Mouse (Mus musculus) hindbrain, embryonic 12.5 days (tissue): ENCODE measurements around the gene Eif5b. TPM values are rescaled to one million over a fixed set of nuclear protein-coding genes. Genes with fewer than 3 reads are reported as not detected.

ENCODE experiments used
- ATAC-seq: fragments of 200-750 bp; cut with Nextera tagmentation; 2 replicates; pipeline ENCODE4 v1.8.0; 2017; ENCODE audit warnings: moderate TSS enrichment; ENCODE audit not compliant: low FRiP score
- H3K27ac ChIP-seq: fragments of 300-500 bp; sonication (generic); 2 replicates; pipeline ENCODE4 v1.5.1; 2016; ENCODE audit warnings: mild to moderate bottlenecking
- H3K27me3 ChIP-seq: fragments of 300-500 bp; sonication (generic); 2 replicates; pipeline ENCODE4 v1.6.1; 2016; ENCODE audit warnings: mild to moderate bottlenecking
- H3K36me3 ChIP-seq: fragments of 300-500 bp; sonication (generic); 2 replicates; pipeline ENCODE4 v1.6.1; 2016; ENCODE audit warnings: mild to moderate bottlenecking
- H3K4me1 ChIP-seq: fragments of 300-500 bp; sonication (generic); 2 replicates; pipeline ENCODE4 v1.6.1; 2016
- H3K4me2 ChIP-seq: fragments of 300-500 bp; sonication (generic); replicated peaks from 2 replicates; pipeline ENCODE4 v1.6.1; 2016; ENCODE audit warnings: mild to moderate bottlenecking
- H3K4me3 ChIP-seq: fragments of 300-500 bp; sonication (generic); 2 replicates; pipeline ENCODE4 v1.5.1; 2016; ENCODE audit warnings: mild to moderate bottlenecking
- H3K9ac ChIP-seq: fragments of 300-500 bp; sonication (generic); 2 replicates; pipeline ENCODE4 v1.6.1; 2016; ENCODE audit warnings: mild to moderate bottlenecking, moderate library complexity
- H3K9me3 ChIP-seq: fragments of 300-500 bp; sonication (generic); replicated peaks from 2 replicates; pipeline ENCODE4 v1.6.1; 2016; ENCODE audit warnings: mild to moderate bottlenecking
- WGBS: fragments of 180-500 bp; shearing (Covaris S2); methylation state at CpG from one replicate; pipeline ENCODE4 v1.1.7; 2016; 5-methylcytosine and 5-hydroxymethylcytosine counted together
- polyA plus RNA-seq: library from polyadenylated mRNA; unstranded; fragments of >200 nt; fragmentation: Nextera tagmentation; extraction: Ambion mirVana; gene quantifications from 2 replicates; pipeline ENCODE4 v1.2.1, GENCODE M21; 2016

The Eif5b gene
- polyA plus RNA-seq, 1 experiment from 2014 or later = 31.3 TPM

- no peak for ATAC-seq
- Histone ChIP-seq H3K27me3 (no peaks in the 10 kb centered on the region), H3K27ac (no peak overlapping the region), H3K4me1 (no peaks in the 10 kb centered on the region), H3K9me3 (no peaks in the 10 kb centered on the region), H3K9ac (no peak overlapping the region), H3K36me3 (peaks cover 37% of the 10 kb centered on the region), H3K4me2 (no peak overlapping the region), H3K4me3 (no peak overlapping the region)
- 95% methylated on average over 1 of the region's 1 CpGs for WGBS
These were observed 13.5 kb upstream of the Eif5b start for GRCm38 (mm10) chr1:37984326-37984725.

DNA sequence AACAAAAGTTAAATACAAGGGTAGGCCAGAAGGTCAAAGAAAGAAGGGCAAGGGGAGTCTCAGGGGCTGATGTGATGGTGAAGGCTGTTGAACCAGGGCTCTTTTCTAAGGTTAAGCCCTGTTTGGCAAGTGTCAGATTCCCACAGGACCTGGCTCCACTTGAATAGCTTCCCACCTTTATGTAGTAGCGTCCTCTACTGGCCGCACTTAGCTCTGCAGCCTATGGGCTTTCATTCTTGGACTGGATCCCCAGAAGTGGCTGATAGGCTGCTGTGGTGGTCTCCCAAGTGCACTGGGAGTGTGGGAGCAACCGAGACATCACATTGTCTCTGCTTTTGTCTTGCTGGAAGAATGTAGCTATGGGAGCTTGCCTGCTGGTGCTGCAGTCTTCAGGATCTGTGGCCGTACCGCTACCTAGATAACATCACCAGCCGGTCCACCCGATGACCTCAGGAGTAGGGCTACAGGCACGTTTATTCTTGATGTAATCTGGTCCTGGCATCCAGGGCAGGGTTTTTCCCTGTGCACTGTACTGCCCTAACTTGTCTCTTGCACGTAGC, 12.0 kb upstream of the Eif5b start:
- Histone ChIP-seq H3K27ac (no peak overlapping the region), H3K27me3 (no peaks in the 10 kb centered on the region), H3K4me1 (no peaks in the 10 kb centered on the region), H3K4me3 (no peak overlapping the region), H3K9ac (no peak overlapping the region), H3K4me2 (no peak overlapping the region), H3K9me3 (no peaks in the 10 kb centered on the region), H3K36me3 (peaks cover 50% of the 10 kb centered on the region)
- no peak for ATAC-seq
- WGBS = 81% methylated on average over 9 of the region's 9 CpGs

GRCm38 (mm10) chr1:37987856-37988255, 10.0 kb upstream of the Eif5b start:
- no peak overlapping the region for H3K4me2 ChIP-seq
- H3K9me3 ChIP-seq = no peaks in the 10 kb centered on the region
- no peak for ATAC-seq
- H3K4me1 ChIP-seq = no peaks in the 10 kb centered on the region
- no peak overlapping the region for H3K27ac ChIP-seq
- no peaks in the 10 kb centered on the region for H3K27me3 ChIP-seq
- H3K4me3 ChIP-seq = no peak overlapping the region
- H3K9ac ChIP-seq = no peak overlapping the region
- H3K36me3 ChIP-seq = peaks cover 69% of the 10 kb centered on the region
- 96% methylated on average over 5 of the region's 5 CpGs for WGBS

DNA sequence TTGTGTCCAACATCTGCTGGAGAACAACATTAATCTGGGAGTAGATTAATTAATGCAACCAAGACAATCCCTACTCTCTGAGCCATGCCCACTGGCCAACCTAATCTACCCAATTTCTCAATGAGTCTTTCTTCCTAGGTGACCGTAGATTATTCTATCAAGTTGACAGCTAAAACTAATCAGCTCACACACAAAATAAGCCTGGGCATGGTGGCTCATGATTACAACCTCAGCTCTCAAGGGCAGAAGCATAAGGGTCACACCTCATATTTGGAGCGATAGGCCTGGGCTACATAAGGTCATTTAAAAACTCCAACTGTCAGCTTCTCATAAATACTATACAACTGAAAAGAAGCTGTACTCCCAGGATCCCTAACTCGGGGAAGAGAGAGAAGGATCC, 1.6 kb upstream of the Eif5b start:
- no peak for ATAC-seq
- 50% methylated on average over 3 of the region's 3 CpGs for WGBS
- H3K4me2 ChIP-seq = peak overlapping the region; percentile 71
- H3K4me1 ChIP-seq = peaks cover 16% of the 10 kb centered on the region
- peaks cover 41% of the 10 kb centered on the region for H3K36me3 ChIP-seq
- peak overlapping the region; percentile 97 for H3K9ac ChIP-seq
- H3K9me3 ChIP-seq = no peaks in the 10 kb centered on the region
- peak overlapping the region; percentile 86 for H3K4me3 ChIP-seq
- no peaks in the 10 kb centered on the region for H3K27me3 ChIP-seq
- H3K27ac ChIP-seq = no peak overlapping the region; the same call in 1 of the 2 replicates

DNA sequence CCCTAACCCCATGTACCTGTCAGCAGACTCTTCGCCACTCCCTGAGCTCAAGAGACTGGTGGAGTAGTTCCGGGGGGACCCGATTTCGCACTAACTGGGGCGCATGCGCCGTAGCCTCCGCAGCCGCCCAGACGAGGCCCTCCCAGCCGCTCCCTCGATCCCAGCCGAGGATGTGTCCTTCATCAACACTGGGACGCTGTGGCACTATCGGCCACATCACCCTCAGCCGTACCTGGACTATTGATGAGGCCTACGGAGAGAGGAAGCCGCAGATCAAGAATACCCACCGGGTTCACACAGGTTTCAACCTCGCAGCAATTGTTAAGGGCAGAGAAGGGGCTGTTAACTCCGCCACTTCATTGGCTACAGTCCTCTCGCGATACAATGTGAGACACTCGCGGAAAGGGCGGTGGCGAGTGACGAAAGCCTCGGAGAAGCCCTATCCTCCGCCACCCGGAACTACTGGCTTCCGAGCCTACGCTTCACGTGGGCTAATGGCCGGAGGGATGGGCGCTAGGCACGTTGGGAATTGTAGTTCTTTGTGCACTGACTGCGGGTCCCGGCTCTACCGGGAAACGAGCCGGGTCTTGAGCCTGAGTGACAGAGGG, 829 bp upstream of the Eif5b start:
- H3K4me2 ChIP-seq = peak overlapping the region; percentile 74
- WGBS = under 1% methylated on average over 42 of the region's 42 CpGs

GRCm38 (mm10) chr1:37998371-37999199, 775 bp downstream of the Eif5b start:
- ATAC-seq = peak; percentile 39
- Histone ChIP-seq H3K9me3 (no peaks in the 10 kb centered on the region), H3K36me3 (peaks cover 19% of the 10 kb centered on the region), H3K4me3 (peak overlapping the region; percentile 86), H3K27ac (peak overlapping the region; percentile 93), H3K4me2 (peak overlapping the region; percentile 74), H3K4me1 (peaks cover 16% of the 10 kb centered on the region), H3K27me3 (no peaks in the 10 kb centered on the region), H3K9ac (peak overlapping the region; percentile 97)
- 6% methylated on average over 35 of the region's 47 CpGs for WGBS

More for the DNA sequence above, 829 bp upstream of the Eif5b start:
- Histone ChIP-seq H3K4me1 (peaks cover 16% of the 10 kb centered on the region), H3K9me3 (no peaks in the 10 kb centered on the region), H3K9ac (peak overlapping the region; percentile 97), H3K36me3 (peaks cover 34% of the 10 kb centered on the region), H3K27me3 (no peaks in the 10 kb centered on the region), H3K4me3 (peak overlapping the region; percentile 86), H3K27ac (peak overlapping the region; percentile 93)
- ATAC-seq = peak; percentile 95

- H3K4me3 ChIP-seq = peak overlapping the region; percentile 7; the same call in 1 of the 2 replicates
- H3K9ac ChIP-seq = no peak overlapping the region
- H3K27me3 ChIP-seq = no peaks in the 10 kb centered on the region
- no peak overlapping the region for H3K27ac ChIP-seq
- peaks cover 9% of the 10 kb centered on the region for H3K36me3 ChIP-seq
- ATAC-seq = no peak
- WGBS = 83% methylated on average over 3 of the region's 3 CpGs
- peak overlapping the region; percentile 74; the same call in 1 of the 2 replicates for H3K4me2 ChIP-seq
- peaks cover 16% of the 10 kb centered on the region for H3K4me1 ChIP-seq
- no peaks in the 10 kb centered on the region for H3K9me3 ChIP-seq
These were observed 1.7 kb downstream of the Eif5b start for GRCm38 (mm10) chr1:37999552-37999951.

GRCm38 (mm10) chr1:38000844-38001243, 3.0 kb downstream of the Eif5b start:
- ATAC-seq = no peak
- Histone ChIP-seq H3K36me3 (no peaks in the 10 kb centered on the region), H3K9ac (no peak overlapping the region), H3K4me3 (no peak overlapping the region), H3K9me3 (no peaks in the 10 kb centered on the region), H3K27me3 (no peaks in the 10 kb centered on the region), H3K4me2 (no peak overlapping the region), H3K27ac (no peak overlapping the region), H3K4me1 (peaks cover 16% of the 10 kb centered on the region)
- WGBS = 91% methylated on average over 8 of the region's 8 CpGs

GRCm38 (mm10) chr1:38001956-38002355, 4.1 kb downstream of the Eif5b start:
- no peaks in the 10 kb centered on the region for H3K9me3 ChIP-seq
- H3K4me2 ChIP-seq = no peak overlapping the region
- WGBS = 96% methylated on average over 9 of the region's 9 CpGs
- no peaks in the 10 kb centered on the region for H3K36me3 ChIP-seq
- no peaks in the 10 kb centered on the region for H3K27me3 ChIP-seq
- no peak overlapping the region for H3K4me3 ChIP-seq
- H3K27ac ChIP-seq = no peak overlapping the region
- no peak for ATAC-seq
- no peak overlapping the region for H3K9ac ChIP-seq
- H3K4me1 ChIP-seq = peaks cover 11% of the 10 kb centered on the region

GRCm38 (mm10) chr1:38003046-38003445, 5.2 kb downstream of the Eif5b start:
- no peak overlapping the region for H3K4me3 ChIP-seq
- no peak overlapping the region for H3K4me2 ChIP-seq
- no peak overlapping the region for H3K9ac ChIP-seq
- no peak for ATAC-seq
- H3K27me3 ChIP-seq = no peaks in the 10 kb centered on the region
- no peaks in the 10 kb centered on the region for H3K9me3 ChIP-seq
- 95% methylated on average over 3 of the region's 3 CpGs for WGBS
- H3K27ac ChIP-seq = no peak overlapping the region
- no peaks in the 10 kb centered on the region for H3K36me3 ChIP-seq
- H3K4me1 ChIP-seq = peaks cover 11% of the 10 kb centered on the region

GRCm38 (mm10) chr1:38006741-38007140, 8.9 kb downstream of the Eif5b start:
- no peaks in the 10 kb centered on the region for H3K4me1 ChIP-seq
- 84% methylated on average over 3 of the region's 3 CpGs for WGBS
- no peak overlapping the region for H3K9ac ChIP-seq
- H3K4me3 ChIP-seq = no peak overlapping the region
- ATAC-seq = no peak
- no peaks in the 10 kb centered on the region for H3K9me3 ChIP-seq
- H3K27ac ChIP-seq = no peak overlapping the region
- H3K36me3 ChIP-seq = no peaks in the 10 kb centered on the region
- no peak overlapping the region for H3K4me2 ChIP-seq
- H3K27me3 ChIP-seq = no peaks in the 10 kb centered on the region

DNA sequence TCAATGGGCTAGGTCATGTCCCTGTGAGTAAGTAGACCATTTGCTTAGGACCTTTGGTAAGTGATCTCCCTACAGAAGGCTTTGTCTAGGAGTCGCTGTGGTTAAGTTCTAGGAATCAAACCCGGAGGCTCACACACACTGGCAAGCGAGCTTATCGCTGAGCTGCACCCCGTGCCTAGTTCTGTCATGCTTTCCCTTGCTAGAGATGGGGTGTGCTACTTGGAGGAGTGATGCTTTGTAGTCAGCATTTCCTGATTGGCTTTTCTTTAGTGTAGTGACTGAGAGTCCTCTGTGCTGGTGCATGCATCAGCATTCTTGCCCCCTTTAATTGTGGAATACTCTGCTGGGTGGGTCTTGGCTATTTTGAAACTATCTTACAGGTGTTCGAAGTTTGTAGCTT, 13.8 kb downstream of the Eif5b start:
- no peaks in the 10 kb centered on the region for H3K36me3 ChIP-seq
- WGBS = 82% methylated on average over 6 of the region's 6 CpGs
- ATAC-seq = no peak

More for the DNA sequence above, 13.8 kb downstream of the Eif5b start:
- Histone ChIP-seq H3K9me3 (no peaks in the 10 kb centered on the region), H3K9ac (no peak overlapping the region), H3K4me1 (no peaks in the 10 kb centered on the region), H3K4me2 (no peak overlapping the region), H3K4me3 (no peak overlapping the region), H3K27ac (no peak overlapping the region), H3K27me3 (no peaks in the 10 kb centered on the region)
